Mouse (Mus musculus): Measurements from ENCODE around the gene Hpse2. TPM values are rescaled to one million over a fixed set of nuclear protein-coding genes. Genes with fewer than 3 reads are reported as not detected.

Hpse2 gene
- polyA plus RNA-seq, 1 experiment from 2014 or later = 0.69 TPM

DNA sequence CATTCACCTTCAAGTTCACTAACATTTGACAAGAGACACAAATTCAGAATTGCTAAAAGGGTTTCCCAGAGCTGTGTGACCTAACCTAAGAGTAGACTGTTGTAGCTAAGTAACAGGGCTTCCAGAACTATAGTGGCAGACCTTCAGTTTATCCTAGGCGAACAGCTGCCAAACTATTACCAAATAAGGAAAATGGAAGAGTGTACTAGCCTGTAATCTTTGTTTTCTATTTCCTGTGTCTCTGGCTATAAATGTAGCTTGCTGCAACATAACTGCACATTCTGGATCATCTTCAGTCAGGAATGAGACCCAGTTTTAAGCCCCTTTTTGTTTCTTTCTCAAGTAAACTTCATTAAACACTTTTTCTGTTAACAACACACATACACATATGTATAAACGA is 324.0 kb downstream of the Hpse2 start:
- Histone ChIP-seq H3K9me3 (ENCODE audit: low read length) (no peaks in the 10 kb centered on the region), H3K4me2 (replicated peaks; ENCODE audit: low read depth, low read length) (no peak overlapping the region), H3K27me3 (ENCODE audit: insufficient read depth, low read length) (no peaks in the 10 kb centered on the region), H3K4me3 (ENCODE audit: low read length) (no peak overlapping the region), H3K4me1 (ENCODE audit: insufficient read depth, low read length) (0 out of 2 replicates have a peak, but pooled peaks cover 2% of the 10 kb centered on the region), H3K27ac (ENCODE audit: low read length) (0 out of 2 replicates have a peak overlapping the region, but pooled peaks have one; percentile 14), H3K9ac (replicated peaks; ENCODE audit: low read length) (no peak overlapping the region), H3K36me3 (ENCODE audit: insufficient read depth, low read length) (no peaks in the 10 kb centered on the region)
- ATAC-seq (ENCODE audit: low FRiP score, low TSS enrichment) = no peak
- WGBS = 69% methylated on average over 2 of the region's 2 CpGs

DNA sequence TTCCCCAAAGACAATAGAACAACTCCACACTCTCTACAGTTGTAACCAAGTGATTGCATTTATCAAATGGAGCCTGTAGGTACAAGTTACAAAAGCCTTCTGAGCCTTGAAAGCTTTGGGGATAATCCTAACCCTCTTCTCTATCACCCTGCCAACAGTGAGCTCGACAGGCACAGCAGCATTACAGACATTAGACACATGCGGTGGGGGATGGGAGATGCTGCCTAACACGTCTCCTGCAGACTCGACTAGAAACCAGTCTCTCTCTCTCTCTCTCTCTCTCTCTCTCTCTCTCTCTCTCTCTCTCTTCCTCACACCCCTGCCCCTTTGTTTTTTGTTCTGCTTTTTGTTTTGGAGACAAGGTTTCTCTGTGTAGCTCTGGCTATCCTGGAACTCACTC is 343.6 kb downstream of the Hpse2 start:
- WGBS = 52% methylated on average over 4 of the region's 4 CpGs
- ATAC-seq (ENCODE audit: low FRiP score, low TSS enrichment) = no peak

DNA sequence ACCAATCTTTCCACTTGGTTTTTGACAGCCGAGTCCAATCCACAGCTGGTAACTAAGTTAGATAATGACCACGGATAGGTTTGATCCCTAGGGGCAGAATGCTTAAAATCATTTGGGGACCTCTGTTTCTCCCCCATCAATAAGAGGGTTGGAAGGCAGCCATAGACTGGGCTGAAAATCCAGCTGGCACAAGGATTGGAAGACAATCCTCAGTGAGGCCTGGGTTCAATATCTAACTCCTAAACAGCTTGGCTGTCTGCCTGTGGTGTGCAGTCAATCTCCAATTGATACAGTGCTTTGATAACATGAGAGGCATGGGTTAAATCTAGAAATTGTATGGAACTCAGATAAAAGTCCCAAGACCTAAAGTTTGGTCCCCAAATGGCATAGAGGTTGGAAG is 345.4 kb downstream of the Hpse2 start:
- Histone ChIP-seq H3K27me3 (ENCODE audit: insufficient read depth, low read length) (no peaks in the 10 kb centered on the region), H3K4me3 (ENCODE audit: low read length) (no peak overlapping the region), H3K9me3 (ENCODE audit: low read length) (no peaks in the 10 kb centered on the region), H3K9ac (replicated peaks; ENCODE audit: low read length) (no peak overlapping the region), H3K4me1 (ENCODE audit: insufficient read depth, low read length) (no peaks in the 10 kb centered on the region), H3K27ac (ENCODE audit: low read length) (no peak overlapping the region), H3K36me3 (ENCODE audit: insufficient read depth, low read length) (no peaks in the 10 kb centered on the region), H3K4me2 (replicated peaks; ENCODE audit: low read depth, low read length) (no peak overlapping the region)
- no peak for ATAC-seq (ENCODE audit: low FRiP score, low TSS enrichment)
- WGBS = 83% methylated on average over 2 of the region's 2 CpGs

More for the DNA sequence above, 343.6 kb downstream of the Hpse2 start:
- Histone ChIP-seq H3K36me3 (ENCODE audit: insufficient read depth, low read length) (no peaks in the 10 kb centered on the region), H3K27me3 (ENCODE audit: insufficient read depth, low read length) (no peaks in the 10 kb centered on the region), H3K27ac (ENCODE audit: low read length) (no peak overlapping the region), H3K4me1 (ENCODE audit: insufficient read depth, low read length) (no peaks in the 10 kb centered on the region), H3K9me3 (ENCODE audit: low read length) (no peaks in the 10 kb centered on the region), H3K9ac (replicated peaks; ENCODE audit: low read length) (no peak overlapping the region), H3K4me2 (replicated peaks; ENCODE audit: low read depth, low read length) (no peak overlapping the region), H3K4me3 (ENCODE audit: low read length) (no peak overlapping the region)

DNA sequence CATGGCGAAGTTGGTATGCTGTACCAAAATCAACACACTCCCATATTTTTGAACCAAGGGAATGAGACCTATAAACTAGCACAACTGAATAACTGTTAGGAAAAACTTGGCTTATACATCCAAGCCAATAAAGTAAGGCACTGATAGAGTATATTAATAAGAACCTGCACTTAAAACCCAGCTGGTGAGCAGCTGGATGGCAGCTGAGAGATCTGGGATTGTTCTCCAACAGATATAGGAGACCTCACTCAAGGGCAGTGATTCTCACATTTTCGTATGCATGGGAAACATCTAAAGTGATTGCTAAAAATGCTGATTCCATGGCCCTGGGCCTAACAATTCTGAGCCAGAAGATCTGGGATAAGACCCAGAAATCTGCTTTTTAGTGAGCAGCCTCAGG is 345.9 kb downstream of the Hpse2 start:
- H3K4me1 ChIP-seq (ENCODE audit: insufficient read depth, low read length) = no peaks in the 10 kb centered on the region
- no peak overlapping the region for H3K27ac ChIP-seq (ENCODE audit: low read length)
- H3K36me3 ChIP-seq (ENCODE audit: insufficient read depth, low read length) = no peaks in the 10 kb centered on the region
- H3K9ac ChIP-seq (replicated peaks; ENCODE audit: low read length) = no peak overlapping the region
- H3K4me2 ChIP-seq (replicated peaks; ENCODE audit: low read depth, low read length) = no peak overlapping the region
- ATAC-seq (ENCODE audit: low FRiP score, low TSS enrichment) = no peak
- H3K27me3 ChIP-seq (ENCODE audit: insufficient read depth, low read length) = no peaks in the 10 kb centered on the region
- no peaks in the 10 kb centered on the region for H3K9me3 ChIP-seq (ENCODE audit: low read length)
- WGBS = 83% methylated on average over 2 of the region's 2 CpGs
- no peak overlapping the region for H3K4me3 ChIP-seq (ENCODE audit: low read length)

DNA sequence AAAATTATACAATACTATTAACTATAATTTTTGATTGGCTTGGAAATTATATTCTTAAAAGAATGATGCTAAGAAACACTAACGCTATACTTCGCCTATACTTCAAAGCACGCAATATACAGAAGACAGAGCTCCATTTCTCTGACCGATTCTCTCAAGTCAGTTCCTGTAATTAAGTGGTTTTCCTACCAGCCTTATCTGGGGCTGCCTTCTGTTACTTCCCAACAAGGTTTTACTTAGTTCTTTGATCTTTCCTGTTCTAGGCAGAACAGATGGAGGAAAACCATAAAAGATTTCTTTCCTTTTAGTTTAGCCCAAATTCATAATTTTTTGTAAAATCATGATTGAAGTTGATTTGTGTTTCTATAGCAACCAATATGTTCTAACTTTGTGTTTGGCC is 351.8 kb downstream of the Hpse2 start:
- WGBS = 80% methylated on average over 4 of the region's 4 CpGs

DNA sequence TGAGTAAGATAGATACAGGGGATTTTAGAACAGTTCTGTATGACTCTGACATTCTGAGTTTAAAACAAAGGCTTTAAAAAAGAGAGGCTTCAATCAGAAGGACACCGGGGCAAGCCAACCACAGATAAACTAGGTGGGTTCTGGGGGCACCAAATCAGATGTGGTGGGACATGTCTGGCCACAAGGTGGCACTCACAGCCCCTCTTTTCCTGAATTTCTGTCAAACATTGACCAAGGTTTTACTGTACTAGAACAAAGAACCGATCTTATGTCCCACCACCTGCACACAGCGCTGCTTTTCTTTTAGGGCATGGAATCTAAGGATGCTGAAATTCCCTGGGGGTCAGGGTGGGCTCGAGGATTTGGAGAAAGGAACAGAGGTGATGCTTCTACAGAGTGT is 360.9 kb downstream of the Hpse2 start:
- Histone ChIP-seq H3K27me3 (ENCODE audit: insufficient read depth, low read length) (no peaks in the 10 kb centered on the region), H3K4me2 (replicated peaks; ENCODE audit: low read depth, low read length) (no peak overlapping the region), H3K4me1 (ENCODE audit: insufficient read depth, low read length) (no peaks in the 10 kb centered on the region), H3K9me3 (ENCODE audit: low read length) (no peaks in the 10 kb centered on the region), H3K4me3 (ENCODE audit: low read length) (no peak overlapping the region), H3K27ac (ENCODE audit: low read length) (no peak overlapping the region), H3K36me3 (ENCODE audit: insufficient read depth, low read length) (no peaks in the 10 kb centered on the region), H3K9ac (replicated peaks; ENCODE audit: low read length) (no peak overlapping the region)
- ATAC-seq (ENCODE audit: low FRiP score, low TSS enrichment) = 0 out of 2 replicates have a peak, but pooled peaks have one; percentile 27
- 22% methylated on average over 4 of the region's 4 CpGs for WGBS

More for the DNA sequence above, 351.8 kb downstream of the Hpse2 start:
- Histone ChIP-seq H3K9ac (replicated peaks; ENCODE audit: low read length) (no peak overlapping the region), H3K36me3 (ENCODE audit: insufficient read depth, low read length) (no peaks in the 10 kb centered on the region), H3K4me2 (replicated peaks; ENCODE audit: low read depth, low read length) (no peak overlapping the region), H3K27ac (ENCODE audit: low read length) (no peak overlapping the region), H3K4me3 (ENCODE audit: low read length) (no peak overlapping the region), H3K4me1 (ENCODE audit: insufficient read depth, low read length) (no peaks in the 10 kb centered on the region), H3K9me3 (ENCODE audit: low read length) (no peaks in the 10 kb centered on the region), H3K27me3 (ENCODE audit: insufficient read depth, low read length) (no peaks in the 10 kb centered on the region)
- no peak for ATAC-seq (ENCODE audit: low FRiP score, low TSS enrichment)

DNA sequence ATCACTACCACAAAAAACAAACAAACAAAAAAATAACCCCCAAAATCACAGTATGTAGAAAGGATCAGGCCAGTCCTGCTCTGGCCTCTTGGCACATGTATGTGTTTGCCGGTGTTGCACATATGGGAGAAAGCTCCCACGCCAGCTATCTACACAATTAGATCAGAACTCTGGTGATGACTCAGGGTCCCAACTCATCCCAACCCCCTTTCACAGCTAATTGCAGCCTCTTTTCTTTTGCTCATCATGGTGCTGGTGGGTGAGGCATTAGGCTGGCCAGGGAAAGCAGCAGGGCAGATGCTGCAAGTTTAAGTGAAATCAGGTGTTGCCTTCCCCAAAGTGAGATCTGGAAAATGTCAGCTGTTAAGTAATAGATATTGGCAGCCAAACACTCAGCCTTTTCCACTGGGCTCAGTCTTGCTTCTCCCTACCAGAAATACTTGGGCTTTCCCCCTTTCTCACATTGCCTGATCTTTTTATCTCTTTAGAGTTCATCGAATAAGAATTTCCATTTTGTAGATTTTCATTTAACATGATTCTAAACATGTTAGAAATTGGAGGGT is 365.5 kb downstream of the Hpse2 start:
- WGBS = 81% methylated on average over 3 of the region's 3 CpGs
- no peak for ATAC-seq (ENCODE audit: low FRiP score, low TSS enrichment)
- no peaks in the 10 kb centered on the region for H3K27me3 ChIP-seq (ENCODE audit: insufficient read depth, low read length)
- H3K9me3 ChIP-seq (ENCODE audit: low read length) = no peaks in the 10 kb centered on the region
- H3K4me1 ChIP-seq (ENCODE audit: insufficient read depth, low read length) = no peaks in the 10 kb centered on the region
- H3K36me3 ChIP-seq (ENCODE audit: insufficient read depth, low read length) = no peaks in the 10 kb centered on the region
- H3K4me2 ChIP-seq (replicated peaks; ENCODE audit: low read depth, low read length) = no peak overlapping the region
- no peak overlapping the region for H3K27ac ChIP-seq (ENCODE audit: low read length)
- no peak overlapping the region for H3K9ac ChIP-seq (replicated peaks; ENCODE audit: low read length)
- H3K4me3 ChIP-seq (ENCODE audit: low read length) = no peak overlapping the region

DNA sequence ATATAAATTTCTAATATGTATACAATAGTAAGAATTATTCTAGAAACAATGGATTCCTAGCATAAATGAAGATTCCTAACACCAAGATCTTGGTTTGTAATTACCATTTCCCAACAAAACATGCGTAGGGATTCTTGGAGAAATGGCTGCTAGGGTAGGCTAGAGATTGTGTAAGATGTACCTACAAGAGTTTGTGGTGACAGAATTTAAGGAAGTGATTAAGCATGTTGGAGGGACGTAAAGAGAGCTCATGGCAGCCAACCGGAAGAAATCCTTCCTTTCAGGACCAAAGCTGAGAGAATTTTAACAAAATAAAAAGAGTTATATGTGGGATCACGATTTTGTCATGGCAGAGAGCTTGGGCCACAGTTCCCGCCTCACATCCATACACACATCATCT is 369.4 kb downstream of the Hpse2 start:
- Histone ChIP-seq H3K9me3 (ENCODE audit: low read length) (no peaks in the 10 kb centered on the region), H3K36me3 (ENCODE audit: insufficient read depth, low read length) (no peaks in the 10 kb centered on the region), H3K9ac (replicated peaks; ENCODE audit: low read length) (no peak overlapping the region), H3K27ac (ENCODE audit: low read length) (no peak overlapping the region), H3K4me1 (ENCODE audit: insufficient read depth, low read length) (no peaks in the 10 kb centered on the region), H3K4me3 (ENCODE audit: low read length) (no peak overlapping the region), H3K4me2 (replicated peaks; ENCODE audit: low read depth, low read length) (no peak overlapping the region), H3K27me3 (ENCODE audit: insufficient read depth, low read length) (no peaks in the 10 kb centered on the region)
- ATAC-seq (ENCODE audit: low FRiP score, low TSS enrichment) = no peak
- WGBS = 86% methylated on average over 5 of the region's 5 CpGs

DNA sequence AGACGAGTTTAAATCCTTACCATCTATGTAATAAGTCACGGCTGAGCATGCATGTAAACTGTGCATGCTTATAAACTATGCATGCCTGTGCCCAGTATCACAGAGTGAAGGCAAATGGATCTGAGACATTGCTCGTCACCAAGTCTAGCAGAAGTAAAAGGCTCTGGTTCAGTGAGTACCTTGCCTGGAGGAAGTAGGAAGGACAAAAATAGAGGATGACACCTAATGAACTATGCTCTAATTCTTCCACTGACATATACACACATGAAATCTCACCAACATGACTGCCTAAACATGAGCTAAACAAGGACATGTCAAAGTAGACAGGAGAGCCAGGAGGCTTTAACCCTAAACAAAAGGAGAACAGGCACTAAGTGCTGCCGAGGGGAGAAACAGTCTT is 391.7 kb downstream of the Hpse2 start:
- 78% methylated on average over 4 of the region's 4 CpGs for WGBS
- no peak overlapping the region for H3K27ac ChIP-seq (ENCODE audit: low read length)
- H3K4me1 ChIP-seq (ENCODE audit: insufficient read depth, low read length) = no peaks in the 10 kb centered on the region
- H3K27me3 ChIP-seq (ENCODE audit: insufficient read depth, low read length) = no peaks in the 10 kb centered on the region
- H3K36me3 ChIP-seq (ENCODE audit: insufficient read depth, low read length) = no peaks in the 10 kb centered on the region
- H3K9me3 ChIP-seq (ENCODE audit: low read length) = no peaks in the 10 kb centered on the region
- no peak overlapping the region for H3K9ac ChIP-seq (replicated peaks; ENCODE audit: low read length)
- H3K4me3 ChIP-seq (ENCODE audit: low read length) = no peak overlapping the region
- ATAC-seq (ENCODE audit: low FRiP score, low TSS enrichment) = no peak
- no peak overlapping the region for H3K4me2 ChIP-seq (replicated peaks; ENCODE audit: low read depth, low read length)

DNA sequence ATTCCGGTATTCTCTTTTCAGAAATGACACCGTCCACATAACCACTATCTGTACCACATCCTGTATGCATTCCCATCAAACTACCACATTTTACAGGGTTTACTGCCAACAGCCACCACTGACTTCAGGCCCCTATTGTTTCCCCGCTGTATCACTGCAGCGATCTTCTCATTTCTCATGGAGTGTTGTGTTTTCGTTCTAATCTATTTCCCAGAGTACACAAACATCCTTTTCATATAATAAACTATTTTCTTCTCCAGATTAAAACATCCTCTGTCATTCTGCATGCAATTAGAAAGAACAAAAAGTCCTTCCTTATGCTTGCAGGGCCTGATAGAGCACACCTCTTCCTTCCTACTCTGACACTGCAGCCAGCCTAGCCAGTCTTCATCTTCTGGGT is 399.3 kb downstream of the Hpse2 start:
- Histone ChIP-seq H3K27ac (ENCODE audit: low read length) (no peak overlapping the region), H3K4me3 (ENCODE audit: low read length) (no peak overlapping the region), H3K9ac (replicated peaks; ENCODE audit: low read length) (no peak overlapping the region), H3K4me2 (replicated peaks; ENCODE audit: low read depth, low read length) (no peak overlapping the region), H3K36me3 (ENCODE audit: insufficient read depth, low read length) (no peaks in the 10 kb centered on the region), H3K9me3 (ENCODE audit: low read length) (peaks cover 3% of the 10 kb centered on the region; the same call in 1 of the 2 replicates), H3K27me3 (ENCODE audit: insufficient read depth, low read length) (no peaks in the 10 kb centered on the region), H3K4me1 (ENCODE audit: insufficient read depth, low read length) (0 out of 2 replicates have a peak, but pooled peaks cover 4% of the 10 kb centered on the region)
- ATAC-seq (ENCODE audit: low FRiP score, low TSS enrichment) = no peak
- 80% methylated on average over 5 of the region's 5 CpGs for WGBS

Data from kidney, embryonic 16.5 days (tissue).